Mouse (Mus musculus): Measurements from ENCODE around the gene Papss1. TPM values are rescaled to one million over a fixed set of nuclear protein-coding genes. Genes with fewer than 3 reads are reported as not detected.

The Papss1 gene
- polyA plus RNA-seq, 1 experiment from 2014 or later = 133 TPM

GRCm38 (mm10) chr3:131656032-131656431 is 91.5 kb downstream of the Papss1 start:
- DNase-seq (ENCODE audit: low spot score) (no peak), ATAC-seq (replicated peaks; ENCODE audit: low FRiP score, low TSS enrichment, low read depth) (no peak)
- Histone ChIP-seq H3K9ac (ENCODE audit: low read length) (no peak overlapping the region), H3K27me3 (replicated peaks; ENCODE audit: control insufficient read depth, insufficient read depth, low read length) (no peaks in the 10 kb centered on the region), H3K27ac (ENCODE audit: low read depth) (no peak overlapping the region), H3K4me3 (ENCODE audit: low read depth, low read length) (no peak overlapping the region), H3K36me3 (ENCODE audit: control insufficient read depth, insufficient read depth, low read length) (no peaks in the 10 kb centered on the region), H3K9me3 (ENCODE audit: control insufficient read depth, low read length) (no peaks in the 10 kb centered on the region), H3K4me2 (ENCODE audit: low read length) (no peak overlapping the region), H3K4me1 (replicated peaks; ENCODE audit: control insufficient read depth, insufficient read depth, low read length) (no peaks in the 10 kb centered on the region)
- 53% methylated on average over 6 of the region's 6 CpGs for WGBS

GRCm38 (mm10) chr3:131660126-131660525 is 95.6 kb downstream of the Papss1 start:
- Histone ChIP-seq H3K9me3 (ENCODE audit: control insufficient read depth, low read length) (no peaks in the 10 kb centered on the region), H3K4me3 (ENCODE audit: low read depth, low read length) (no peak overlapping the region), H3K4me1 (replicated peaks; ENCODE audit: control insufficient read depth, insufficient read depth, low read length) (no peaks in the 10 kb centered on the region), H3K9ac (ENCODE audit: low read length) (no peak overlapping the region), H3K27me3 (replicated peaks; ENCODE audit: control insufficient read depth, insufficient read depth, low read length) (no peaks in the 10 kb centered on the region), H3K36me3 (ENCODE audit: control insufficient read depth, insufficient read depth, low read length) (no peaks in the 10 kb centered on the region), H3K27ac (ENCODE audit: low read depth) (no peak overlapping the region), H3K4me2 (ENCODE audit: low read length) (no peak overlapping the region)
- ATAC-seq (replicated peaks; ENCODE audit: low FRiP score, low TSS enrichment, low read depth) (no peak), DNase-seq (ENCODE audit: low spot score) (no peak)

GRCm38 (mm10) chr3:131660629-131661028 is 96.1 kb downstream of the Papss1 start:
- H3K4me2 ChIP-seq (ENCODE audit: low read length) = no peak overlapping the region
- no peak for DNase-seq (ENCODE audit: low spot score)

GRCm38 (mm10) chr3:131662589-131663148 is 98.1 kb downstream of the Papss1 start:
- H3K4me1 ChIP-seq (replicated peaks; ENCODE audit: control insufficient read depth, insufficient read depth, low read length) = no peaks in the 10 kb centered on the region
- WGBS = 75% methylated on average over 5 of the region's 5 CpGs
- no peak overlapping the region for H3K27ac ChIP-seq (ENCODE audit: low read depth)
- H3K9ac ChIP-seq (ENCODE audit: low read length) = no peak overlapping the region
- no peaks in the 10 kb centered on the region for H3K36me3 ChIP-seq (ENCODE audit: control insufficient read depth, insufficient read depth, low read length)
- no peaks in the 10 kb centered on the region for H3K27me3 ChIP-seq (replicated peaks; ENCODE audit: control insufficient read depth, insufficient read depth, low read length)
- H3K4me2 ChIP-seq (ENCODE audit: low read length) = no peak overlapping the region
- no peak overlapping the region for H3K4me3 ChIP-seq (ENCODE audit: low read depth, low read length)
- no peaks in the 10 kb centered on the region for H3K9me3 ChIP-seq (ENCODE audit: control insufficient read depth, low read length)
- DNase-seq (ENCODE audit: low spot score) = no peak
- ATAC-seq (replicated peaks; ENCODE audit: low FRiP score, low TSS enrichment, low read depth) = 0 out of 2 replicates have a peak, but pooled peaks have one; percentile 32

More at GRCm38 (mm10) chr3:131660629-131661028, 96.1 kb downstream of the Papss1 start:
- H3K9me3 ChIP-seq (ENCODE audit: control insufficient read depth, low read length) = no peaks in the 10 kb centered on the region
- H3K4me1 ChIP-seq (replicated peaks; ENCODE audit: control insufficient read depth, insufficient read depth, low read length) = no peaks in the 10 kb centered on the region
- H3K27ac ChIP-seq (ENCODE audit: low read depth) = no peak overlapping the region
- H3K36me3 ChIP-seq (ENCODE audit: control insufficient read depth, insufficient read depth, low read length) = no peaks in the 10 kb centered on the region
- H3K27me3 ChIP-seq (replicated peaks; ENCODE audit: control insufficient read depth, insufficient read depth, low read length) = no peaks in the 10 kb centered on the region
- 56% methylated on average over 4 of the region's 4 CpGs for WGBS
- H3K4me3 ChIP-seq (ENCODE audit: low read depth, low read length) = no peak overlapping the region
- no peak overlapping the region for H3K9ac ChIP-seq (ENCODE audit: low read length)
- ATAC-seq (replicated peaks; ENCODE audit: low FRiP score, low TSS enrichment, low read depth) = no peak

GRCm38 (mm10) chr3:131669910-131670309 is 105.3 kb downstream of the Papss1 start:
- Histone ChIP-seq H3K9ac (ENCODE audit: low read length) (no peak overlapping the region), H3K36me3 (ENCODE audit: control insufficient read depth, insufficient read depth, low read length) (no peaks in the 10 kb centered on the region), H3K27me3 (replicated peaks; ENCODE audit: control insufficient read depth, insufficient read depth, low read length) (no peaks in the 10 kb centered on the region), H3K9me3 (ENCODE audit: control insufficient read depth, low read length) (no peaks in the 10 kb centered on the region), H3K4me2 (ENCODE audit: low read length) (no peak overlapping the region), H3K4me3 (ENCODE audit: low read depth, low read length) (no peak overlapping the region), H3K4me1 (replicated peaks; ENCODE audit: control insufficient read depth, insufficient read depth, low read length) (no peaks in the 10 kb centered on the region), H3K27ac (ENCODE audit: low read depth) (no peak overlapping the region)
- DNase-seq (ENCODE audit: low spot score) (no peak), ATAC-seq (replicated peaks; ENCODE audit: low FRiP score, low TSS enrichment, low read depth) (no peak)
- WGBS = 49% methylated on average over 1 of the region's 1 CpGs

- Histone ChIP-seq H3K4me2 (ENCODE audit: low read length) (no peak overlapping the region), H3K27ac (ENCODE audit: low read depth) (no peak overlapping the region), H3K9me3 (ENCODE audit: control insufficient read depth, low read length) (no peaks in the 10 kb centered on the region), H3K36me3 (ENCODE audit: control insufficient read depth, insufficient read depth, low read length) (no peaks in the 10 kb centered on the region), H3K4me1 (replicated peaks; ENCODE audit: control insufficient read depth, insufficient read depth, low read length) (no peaks in the 10 kb centered on the region), H3K4me3 (ENCODE audit: low read depth, low read length) (no peak overlapping the region), H3K9ac (ENCODE audit: low read length) (no peak overlapping the region), H3K27me3 (replicated peaks; ENCODE audit: control insufficient read depth, insufficient read depth, low read length) (no peaks in the 10 kb centered on the region)
- 57% methylated on average over 12 of the region's 12 CpGs for WGBS
- ATAC-seq (replicated peaks; ENCODE audit: low FRiP score, low TSS enrichment, low read depth) (no peak), DNase-seq (ENCODE audit: low spot score) (no peak)
These were observed 121.5 kb downstream of the Papss1 start for GRCm38 (mm10) chr3:131686106-131686505.

- Histone ChIP-seq H3K36me3 (ENCODE audit: control insufficient read depth, insufficient read depth, low read length) (no peaks in the 10 kb centered on the region), H3K4me3 (ENCODE audit: low read depth, low read length) (no peak overlapping the region), H3K4me2 (ENCODE audit: low read length) (no peak overlapping the region), H3K27ac (ENCODE audit: low read depth) (no peak overlapping the region), H3K9ac (ENCODE audit: low read length) (no peak overlapping the region), H3K4me1 (replicated peaks; ENCODE audit: control insufficient read depth, insufficient read depth, low read length) (no peaks in the 10 kb centered on the region), H3K27me3 (replicated peaks; ENCODE audit: control insufficient read depth, insufficient read depth, low read length) (no peaks in the 10 kb centered on the region), H3K9me3 (ENCODE audit: control insufficient read depth, low read length) (no peaks in the 10 kb centered on the region)
- 75% methylated on average over 11 of the region's 11 CpGs for WGBS
- DNase-seq (ENCODE audit: low spot score) (no peak), ATAC-seq (replicated peaks; ENCODE audit: low FRiP score, low TSS enrichment, low read depth) (no peak)
These were observed 125.4 kb downstream of the Papss1 start for GRCm38 (mm10) chr3:131689949-131690348.

GRCm38 (mm10) chr3:131690543-131690942 is 126.0 kb downstream of the Papss1 start:
- H3K27me3 ChIP-seq (replicated peaks; ENCODE audit: control insufficient read depth, insufficient read depth, low read length) = no peaks in the 10 kb centered on the region
- H3K9me3 ChIP-seq (ENCODE audit: control insufficient read depth, low read length) = no peaks in the 10 kb centered on the region
- H3K4me2 ChIP-seq (ENCODE audit: low read length) = no peak overlapping the region
- no peaks in the 10 kb centered on the region for H3K36me3 ChIP-seq (ENCODE audit: control insufficient read depth, insufficient read depth, low read length)
- ATAC-seq (replicated peaks; ENCODE audit: low FRiP score, low TSS enrichment, low read depth) = no peak
- no peak overlapping the region for H3K27ac ChIP-seq (ENCODE audit: low read depth)
- H3K4me1 ChIP-seq (replicated peaks; ENCODE audit: control insufficient read depth, insufficient read depth, low read length) = no peaks in the 10 kb centered on the region
- 69% methylated on average over 7 of the region's 7 CpGs for WGBS
- H3K4me3 ChIP-seq (ENCODE audit: low read depth, low read length) = no peak overlapping the region
- no peak for DNase-seq (ENCODE audit: low spot score)
- no peak overlapping the region for H3K9ac ChIP-seq (ENCODE audit: low read length)

GRCm38 (mm10) chr3:131691202-131691601 is 126.6 kb downstream of the Papss1 start:
- WGBS = 71% methylated on average over 3 of the region's 3 CpGs
- DNase-seq (ENCODE audit: low spot score) (no peak), ATAC-seq (replicated peaks; ENCODE audit: low FRiP score, low TSS enrichment, low read depth) (no peak)
- H3K4me3 ChIP-seq (ENCODE audit: low read depth, low read length) = no peak overlapping the region
- H3K9ac ChIP-seq (ENCODE audit: low read length) = no peak overlapping the region
- H3K4me2 ChIP-seq (ENCODE audit: low read length) = no peak overlapping the region
- no peaks in the 10 kb centered on the region for H3K27me3 ChIP-seq (replicated peaks; ENCODE audit: control insufficient read depth, insufficient read depth, low read length)
- H3K4me1 ChIP-seq (replicated peaks; ENCODE audit: control insufficient read depth, insufficient read depth, low read length) = no peaks in the 10 kb centered on the region
- no peak overlapping the region for H3K27ac ChIP-seq (ENCODE audit: low read depth)
- no peaks in the 10 kb centered on the region for H3K36me3 ChIP-seq (ENCODE audit: control insufficient read depth, insufficient read depth, low read length)
- no peaks in the 10 kb centered on the region for H3K9me3 ChIP-seq (ENCODE audit: control insufficient read depth, low read length)

All from intestine, embryonic 14.5 days (tissue).